Mouse (Mus musculus) testis, adult 2 months (tissue): Measurements from ENCODE around the gene Kif12.

ENCODE experiments used
- CTCF ChIP-seq: fragments of 200-500 bp; IDR thresholded peaks from 2 replicates; pipeline ENCODE4 v1.5.1; 2012; ENCODE audit warnings: low read depth, mild to moderate bottlenecking, inconsistent platforms, low read length, moderate library complexity; ENCODE audit not compliant: control insufficient read depth, insufficient read depth, insufficient replicate concordance
- POLR2A ChIP-seq: fragments of 200-500 bp; IDR thresholded peaks from 2 replicates; pipeline ENCODE4 v1.6.1; 2012; ENCODE audit warnings: low read depth, mild to moderate bottlenecking, inconsistent platforms, low read length, moderate library complexity; ENCODE audit not compliant: control insufficient read depth

- TF ChIP-seq CTCF, result no peak
- no peak for TF ChIP-seq POLR2A
Observed at GRCm38 (mm10) chr4:63124861-63125466, 47.0 kb downstream of the Kif12 start.
